Mouse (Mus musculus): Measurements from ENCODE around the gene Uba7. TPM values are rescaled to one million over a fixed set of nuclear protein-coding genes. Genes with fewer than 3 reads are reported as not detected.

Uba7 gene
- polyA plus RNA-seq, 1 experiment, result 43.0 TPM

- no peaks in the 10 kb centered on the region for H3K4me1 ChIP-seq (ENCODE audit: control insufficient read depth, insufficient read depth, low read length)
- no peak overlapping the region for H3K27ac ChIP-seq (ENCODE audit: insufficient read depth, low read depth, low read length)
- H3K4me3 ChIP-seq (ENCODE audit: insufficient read depth, low read depth, low read length), result no peak overlapping the region
- 61% methylated on average over 8 of the region's 8 CpGs for WGBS
- no peaks in the 10 kb centered on the region for H3K36me3 ChIP-seq (ENCODE audit: control insufficient read depth, insufficient read depth, low read length)
- TF ChIP-seq CTCF (conservative IDR thresholded peaks at IDR 0.05; ENCODE audit: insufficient read depth, insufficient read length, low read depth, low read length), result no peak
- no peak for TF ChIP-seq POLR2A (IDR thresholded peaks at IDR 0.05; ENCODE audit: low read depth, low read length)
- DNase-seq, result peak; percentile 33
- no peaks in the 10 kb centered on the region for H3K27me3 ChIP-seq (replicated peaks; ENCODE audit: control insufficient read depth, insufficient read depth, low read length)
Observed at GRCm38 (mm10) chr9:107971690-107972541, 3.4 kb upstream of the Uba7 start.

GRCm38 (mm10) chr9:107974491-107975171 lies 674 bp upstream of the Uba7 start:
- DNase-seq, result no peak
- Histone ChIP-seq H3K27ac (ENCODE audit: insufficient read depth, low read depth, low read length) (no peak overlapping the region), H3K27me3 (replicated peaks; ENCODE audit: control insufficient read depth, insufficient read depth, low read length) (no peaks in the 10 kb centered on the region), H3K36me3 (ENCODE audit: control insufficient read depth, insufficient read depth, low read length) (no peaks in the 10 kb centered on the region), H3K4me3 (ENCODE audit: insufficient read depth, low read depth, low read length) (no peak overlapping the region), H3K4me1 (ENCODE audit: control insufficient read depth, insufficient read depth, low read length) (no peaks in the 10 kb centered on the region)
- TF ChIP-seq CTCF (conservative IDR thresholded peaks at IDR 0.05; ENCODE audit: insufficient read depth, insufficient read length, low read depth, low read length), result no peak
- TF ChIP-seq POLR2A (IDR thresholded peaks at IDR 0.05; ENCODE audit: low read depth, low read length), result no peak
- WGBS, result 73% methylated on average over 10 of the region's 10 CpGs

- no peaks in the 10 kb centered on the region for H3K36me3 ChIP-seq (ENCODE audit: control insufficient read depth, insufficient read depth, low read length)
- no peak overlapping the region for H3K4me3 ChIP-seq (ENCODE audit: insufficient read depth, low read depth, low read length)
- 92% methylated on average over 12 of the region's 12 CpGs for WGBS
- H3K4me1 ChIP-seq (ENCODE audit: control insufficient read depth, insufficient read depth, low read length), result no peaks in the 10 kb centered on the region
- H3K27ac ChIP-seq (ENCODE audit: insufficient read depth, low read depth, low read length), result no peak overlapping the region
- H3K27me3 ChIP-seq (replicated peaks; ENCODE audit: control insufficient read depth, insufficient read depth, low read length), result no peaks in the 10 kb centered on the region
- DNase-seq, result no peak
- no peak for TF ChIP-seq CTCF (conservative IDR thresholded peaks at IDR 0.05; ENCODE audit: insufficient read depth, insufficient read length, low read depth, low read length)
- TF ChIP-seq POLR2A (IDR thresholded peaks at IDR 0.05; ENCODE audit: low read depth, low read length), result no peak
Observed at GRCm38 (mm10) chr9:107978815-107979214, 3.5 kb downstream of the Uba7 start.

GRCm38 (mm10) chr9:107981684-107982605 lies 6.6 kb downstream of the Uba7 start:
- H3K27ac ChIP-seq (ENCODE audit: insufficient read depth, low read depth, low read length), result peak overlapping the region; percentile 93
- WGBS, result 47% methylated on average over 7 of the region's 7 CpGs
- TF ChIP-seq POLR2A (IDR thresholded peaks at IDR 0.05; ENCODE audit: low read depth, low read length), result no peak
- peak overlapping the region; percentile 21; the same call in 1 of the 2 replicates for H3K4me3 ChIP-seq (ENCODE audit: insufficient read depth, low read depth, low read length)
- no peaks in the 10 kb centered on the region; the same call in 1 of the 2 replicates for H3K4me1 ChIP-seq (ENCODE audit: control insufficient read depth, insufficient read depth, low read length)
- no peaks in the 10 kb centered on the region for H3K36me3 ChIP-seq (ENCODE audit: control insufficient read depth, insufficient read depth, low read length)
- no peaks in the 10 kb centered on the region for H3K27me3 ChIP-seq (replicated peaks; ENCODE audit: control insufficient read depth, insufficient read depth, low read length)
- DNase-seq, result peak; percentile 46

DNA sequence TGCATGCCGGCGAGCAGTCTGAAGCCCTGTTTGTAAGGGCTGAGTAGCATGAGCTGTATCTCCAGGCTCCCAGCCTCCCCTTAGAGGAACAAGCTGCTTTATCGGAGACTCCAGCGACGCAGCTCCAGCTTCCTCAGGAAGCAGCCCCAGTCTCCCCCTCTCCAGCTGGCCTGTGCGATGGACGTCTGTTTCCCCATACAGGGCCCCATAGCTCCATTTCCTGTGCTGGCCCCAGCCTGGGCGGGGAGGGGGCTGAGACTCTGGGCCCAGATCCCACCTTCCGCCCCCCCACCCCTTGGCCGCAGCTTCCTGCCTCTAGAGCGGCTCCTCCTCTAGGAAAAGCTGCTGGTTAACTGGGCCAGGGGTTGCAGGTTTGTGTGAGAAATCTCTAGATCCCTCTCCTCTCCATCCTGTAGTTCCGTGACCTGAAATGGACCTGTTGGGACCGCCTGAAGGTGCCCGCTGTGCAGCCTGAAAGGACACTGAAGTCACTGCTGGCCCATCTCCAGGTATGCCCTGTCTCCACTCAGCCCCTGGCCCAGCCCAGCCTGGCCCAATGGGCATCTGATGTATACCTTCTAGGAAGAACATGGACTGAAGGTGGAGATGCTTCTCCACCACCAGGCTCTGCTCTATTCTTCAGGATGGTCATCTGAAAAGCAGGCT lies 7.5 kb downstream of the Uba7 start, which contains the start of gene Gm20661:
Gm20661 (plus strand) TSS at position 378 of the 666 bp plus-strand sequence.
- WGBS, result 38% methylated on average over 14 of the region's 14 CpGs
- peak; percentile 86 for DNase-seq
- Histone ChIP-seq H3K4me1 (ENCODE audit: control insufficient read depth, insufficient read depth, low read length) (no peaks in the 10 kb centered on the region; the same call in 1 of the 2 replicates), H3K4me3 (ENCODE audit: insufficient read depth, low read depth, low read length) (peak within 1 kb of the TSS; percentile 30), H3K27me3 (replicated peaks; ENCODE audit: control insufficient read depth, insufficient read depth, low read length) (no peaks in the 10 kb centered on the region), H3K27ac (ENCODE audit: insufficient read depth, low read depth, low read length) (peak within 1 kb of the TSS; percentile 98), H3K36me3 (ENCODE audit: control insufficient read depth, insufficient read depth, low read length) (no peaks in the 10 kb centered on the region)
- TF ChIP-seq CTCF (conservative IDR thresholded peaks at IDR 0.05; ENCODE audit: insufficient read depth, insufficient read length, low read depth, low read length) (no peak), POLR2A (IDR thresholded peaks at IDR 0.05; ENCODE audit: low read depth, low read length) (peak; percentile 5)

GRCm38 (mm10) chr9:107983421-107983890 lies 8.2 kb downstream of the Uba7 start:
- no peaks in the 10 kb centered on the region for H3K27me3 ChIP-seq (replicated peaks; ENCODE audit: control insufficient read depth, insufficient read depth, low read length)
- no peaks in the 10 kb centered on the region for H3K36me3 ChIP-seq (ENCODE audit: control insufficient read depth, insufficient read depth, low read length)
- 33% methylated on average over 4 of the region's 4 CpGs for WGBS
- DNase-seq, result peak; percentile 94
- TF ChIP-seq CTCF (conservative IDR thresholded peaks at IDR 0.05; ENCODE audit: insufficient read depth, insufficient read length, low read depth, low read length) (no peak), POLR2A (IDR thresholded peaks at IDR 0.05; ENCODE audit: low read depth, low read length) (peak; percentile 38)
- H3K27ac ChIP-seq (ENCODE audit: insufficient read depth, low read depth, low read length), result peak overlapping the region; percentile 98
- H3K4me1 ChIP-seq (ENCODE audit: control insufficient read depth, insufficient read depth, low read length), result no peaks in the 10 kb centered on the region; the same call in 1 of the 2 replicates
- peak overlapping the region; percentile 30; the same call in 1 of the 2 replicates for H3K4me3 ChIP-seq (ENCODE audit: insufficient read depth, low read depth, low read length)

Data from kidney, adult 2 months (tissue).